Mouse (Mus musculus) liver, embryonic 13.5 days (tissue): ENCODE results near the gene Eps15l1. TPM values are rescaled to one million over a fixed set of nuclear protein-coding genes. Genes with fewer than 3 reads are reported as not detected.
A peak's percentile ranks its signal among the peaks of the same experiment; 100 is the strongest.

Source experiments
- ATAC-seq: fragments of 200-750 bp; cut with Nextera tagmentation; 2 replicates; pipeline ENCODE4 v1.8.0; 2017; ENCODE audit warnings: low read depth, mild to moderate bottlenecking, moderate number of reproducible peaks, moderate library complexity
- DNase-seq: peaks from one replicate; pipeline ENCODE4 v3.0.0; 2022
- H3K27ac ChIP-seq: fragments of 300-500 bp; sonication (generic); 2 replicates; pipeline ENCODE4 v1.5.1; 2015; ENCODE audit warnings: moderate library complexity, mild to moderate bottlenecking, inconsistent platforms
- H3K27me3 ChIP-seq: fragments of 300-500 bp; sonication (generic); 2 replicates; pipeline ENCODE4 v1.6.1; 2015; ENCODE audit warnings: mild to moderate bottlenecking, inconsistent platforms
- H3K36me3 ChIP-seq: fragments of 300-500 bp; sonication (generic); 2 replicates; pipeline ENCODE4 v1.6.1; 2015; ENCODE audit warnings: mild to moderate bottlenecking, inconsistent platforms
- H3K4me1 ChIP-seq: fragments of 300-500 bp; sonication (generic); replicated peaks from 2 replicates; pipeline ENCODE4 v1.6.1; 2015; ENCODE audit warnings: inconsistent platforms
- H3K4me2 ChIP-seq: fragments of 300-500 bp; sonication (generic); 2 replicates; pipeline ENCODE4 v1.6.1; 2015; ENCODE audit warnings: inconsistent platforms, mild to moderate bottlenecking, moderate library complexity
- H3K4me3 ChIP-seq: fragments of 300-500 bp; sonication (generic); replicated peaks from 2 replicates; pipeline ENCODE4 v1.5.1; 2015; ENCODE audit warnings: mild to moderate bottlenecking, inconsistent platforms
- H3K9ac ChIP-seq: fragments of 300-500 bp; sonication (generic); 2 replicates; pipeline ENCODE4 v1.6.1; 2015; ENCODE audit warnings: mild to moderate bottlenecking, inconsistent platforms
- H3K9me3 ChIP-seq: fragments of 300-500 bp; sonication (generic); replicated peaks from 2 replicates; pipeline ENCODE4 v1.6.1; 2016; ENCODE audit warnings: inconsistent platforms
- WGBS: fragments of 180-500 bp; shearing (Covaris S2); methylation state at CpG from one replicate; pipeline ENCODE4 v1.1.7; 2015; ENCODE audit not compliant: insufficient replicate concordance; 5-methylcytosine and 5-hydroxymethylcytosine counted together
- polyA plus RNA-seq: library from polyadenylated mRNA; unstranded; fragments of >200 nt; fragmentation: Nextera tagmentation; extraction: Ambion mirVana; gene quantifications from 2 replicates; pipeline ENCODE4 v1.2.1, GENCODE M21; 2015

Eps15l1 gene
- polyA plus RNA-seq, 1 experiment from 2014 or later = 17.5 TPM

- H3K27ac ChIP-seq = no peak overlapping the region
- H3K9ac ChIP-seq = no peak overlapping the region
- no peak for DNase-seq
- ATAC-seq = no peak
- no peak overlapping the region for H3K4me3 ChIP-seq
- H3K4me1 ChIP-seq = 0 out of 2 replicates have a peak, but pooled peaks cover under 1% of the 10 kb centered on the region
- no peak overlapping the region for H3K4me2 ChIP-seq
- WGBS = 91% methylated on average over 3 of the region's 3 CpGs
- no peaks in the 10 kb centered on the region for H3K27me3 ChIP-seq
- H3K36me3 ChIP-seq = peaks cover 92% of the 10 kb centered on the region
- no peaks in the 10 kb centered on the region for H3K9me3 ChIP-seq
These were observed 49.9 kb downstream of the Eps15l1 start for GRCm38 (mm10) chr8:72371356-72371755.

GRCm38 (mm10) chr8:72366435-72366834, 54.8 kb downstream of the Eps15l1 start:
- H3K27me3 ChIP-seq = no peaks in the 10 kb centered on the region
- H3K9ac ChIP-seq = no peak overlapping the region
- no peaks in the 10 kb centered on the region for H3K9me3 ChIP-seq
- no peak overlapping the region for H3K27ac ChIP-seq
- H3K4me1 ChIP-seq = no peaks in the 10 kb centered on the region
- no peak for DNase-seq
- WGBS = 87% methylated on average over 2 of the region's 2 CpGs
- H3K36me3 ChIP-seq = peaks cover 96% of the 10 kb centered on the region
- no peak overlapping the region for H3K4me2 ChIP-seq
- no peak for ATAC-seq
- no peak overlapping the region for H3K4me3 ChIP-seq

- Histone ChIP-seq H3K27me3 (no peaks in the 10 kb centered on the region), H3K27ac (no peak overlapping the region), H3K9ac (no peak overlapping the region), H3K4me1 (no peaks in the 10 kb centered on the region), H3K36me3 (peaks cover 95% of the 10 kb centered on the region), H3K9me3 (no peaks in the 10 kb centered on the region), H3K4me2 (no peak overlapping the region), H3K4me3 (no peak overlapping the region)
- DNase-seq = peak; percentile 22
- 0 out of 2 replicates have a peak, but pooled peaks have one; percentile 37 for ATAC-seq
- WGBS = 16% methylated on average over 3 of the region's 3 CpGs
These were observed 55.4 kb downstream of the Eps15l1 start for GRCm38 (mm10) chr8:72365826-72366225.

GRCm38 (mm10) chr8:72365016-72365415, 56.2 kb downstream of the Eps15l1 start:
- DNase-seq (no peak), ATAC-seq (no peak)
- H3K4me3 ChIP-seq = no peak overlapping the region
- H3K36me3 ChIP-seq = peaks cover 88% of the 10 kb centered on the region
- no peak overlapping the region for H3K27ac ChIP-seq
- H3K9me3 ChIP-seq = no peaks in the 10 kb centered on the region
- 82% methylated on average over 2 of the region's 2 CpGs for WGBS
- no peaks in the 10 kb centered on the region for H3K4me1 ChIP-seq
- H3K9ac ChIP-seq = no peak overlapping the region
- H3K27me3 ChIP-seq = no peaks in the 10 kb centered on the region
- H3K4me2 ChIP-seq = no peak overlapping the region

GRCm38 (mm10) chr8:72363457-72363856, 57.8 kb downstream of the Eps15l1 start:
- Histone ChIP-seq H3K9ac (no peak overlapping the region), H3K9me3 (no peaks in the 10 kb centered on the region), H3K27me3 (no peaks in the 10 kb centered on the region), H3K27ac (no peak overlapping the region), H3K4me2 (no peak overlapping the region), H3K4me1 (no peaks in the 10 kb centered on the region), H3K36me3 (peaks cover 81% of the 10 kb centered on the region), H3K4me3 (no peak overlapping the region)
- WGBS = 76% methylated on average over 7 of the region's 7 CpGs
- ATAC-seq (no peak), DNase-seq (no peak)

GRCm38 (mm10) chr8:72362754-72363153, 58.5 kb downstream of the Eps15l1 start:
- Histone ChIP-seq H3K27ac (no peak overlapping the region), H3K9ac (no peak overlapping the region), H3K4me1 (no peaks in the 10 kb centered on the region), H3K27me3 (no peaks in the 10 kb centered on the region), H3K4me2 (no peak overlapping the region), H3K9me3 (no peaks in the 10 kb centered on the region), H3K36me3 (peaks cover 78% of the 10 kb centered on the region), H3K4me3 (no peak overlapping the region)
- WGBS = 83% methylated on average over 4 of the region's 4 CpGs
- DNase-seq = no peak
- ATAC-seq = no peak

GRCm38 (mm10) chr8:72360162-72360561, 61.1 kb downstream of the Eps15l1 start:
- Histone ChIP-seq H3K4me1 (peaks cover 11% of the 10 kb centered on the region), H3K27me3 (no peaks in the 10 kb centered on the region), H3K9me3 (no peaks in the 10 kb centered on the region), H3K4me3 (no peak overlapping the region), H3K36me3 (peaks cover 73% of the 10 kb centered on the region), H3K4me2 (no peak overlapping the region), H3K27ac (no peak overlapping the region), H3K9ac (no peak overlapping the region)
- no peak for DNase-seq
- ATAC-seq = no peak

- DNase-seq (no peak), ATAC-seq (no peak)
- peaks cover 47% of the 10 kb centered on the region for H3K4me1 ChIP-seq
- H3K27me3 ChIP-seq = no peaks in the 10 kb centered on the region
- no peak overlapping the region for H3K9ac ChIP-seq
- peaks cover 39% of the 10 kb centered on the region for H3K36me3 ChIP-seq
- 77% methylated on average over 3 of the region's 3 CpGs for WGBS
- no peak overlapping the region for H3K27ac ChIP-seq
- H3K4me3 ChIP-seq = no peak overlapping the region
- no peaks in the 10 kb centered on the region for H3K9me3 ChIP-seq
- H3K4me2 ChIP-seq = no peak overlapping the region
These were observed 64.7 kb downstream of the Eps15l1 start for GRCm38 (mm10) chr8:72356593-72356992.

- H3K4me2 ChIP-seq = 0 out of 2 replicates have a peak overlapping the region, but pooled peaks have one; percentile 2
- peaks cover 60% of the 10 kb centered on the region for H3K4me1 ChIP-seq
- WGBS = 5% methylated on average over 11 of the region's 11 CpGs
- H3K27me3 ChIP-seq = no peaks in the 10 kb centered on the region
- peaks cover 26% of the 10 kb centered on the region for H3K36me3 ChIP-seq
- peak; percentile 11 for DNase-seq
- H3K4me3 ChIP-seq = no peak overlapping the region
- ATAC-seq = peak; percentile 47
- H3K9me3 ChIP-seq = no peaks in the 10 kb centered on the region
- no peak overlapping the region for H3K9ac ChIP-seq
- peak overlapping the region; percentile 44; the same call in 1 of the 2 replicates for H3K27ac ChIP-seq
These were observed 67.0 kb downstream of the Eps15l1 start for GRCm38 (mm10) chr8:72354272-72354671.

GRCm38 (mm10) chr8:72353700-72354045, 67.6 kb downstream of the Eps15l1 start:
- Histone ChIP-seq H3K9ac (no peak overlapping the region), H3K36me3 (peaks cover 23% of the 10 kb centered on the region), H3K4me2 (0 out of 2 replicates have a peak overlapping the region, but pooled peaks have one; percentile 2), H3K27me3 (no peaks in the 10 kb centered on the region), H3K4me1 (peaks cover 60% of the 10 kb centered on the region), H3K9me3 (no peaks in the 10 kb centered on the region), H3K4me3 (no peak overlapping the region), H3K27ac (peak overlapping the region; percentile 37; the same call in 1 of the 2 replicates)
- DNase-seq (no peak), ATAC-seq (no peak)
- WGBS = 65% methylated on average over 7 of the region's 7 CpGs

- ATAC-seq = peak; percentile 56
- Histone ChIP-seq H3K36me3 (peaks cover 23% of the 10 kb centered on the region), H3K4me1 (peaks cover 60% of the 10 kb centered on the region), H3K9me3 (no peaks in the 10 kb centered on the region), H3K9ac (no peak overlapping the region), H3K27ac (peak overlapping the region; percentile 37; the same call in 1 of the 2 replicates), H3K4me2 (no peak overlapping the region), H3K27me3 (no peaks in the 10 kb centered on the region), H3K4me3 (no peak overlapping the region)
- 62% methylated on average over 8 of the region's 8 CpGs for WGBS
- no peak for DNase-seq
These were observed 68.1 kb downstream of the Eps15l1 start for GRCm38 (mm10) chr8:72352951-72353699.
